Mouse (Mus musculus) natural killer cell, adult 2 months (primary cell): Measurements from ENCODE around the gene Mapkap1.

Experiments used
- DNase-seq, 2 experiments: peaks; one replicate each; pipeline ENCODE4 v3.0.0; 2022; ENCODE audit warnings: low spot score in 2 of 2

Mapkap1 gene

DNA sequence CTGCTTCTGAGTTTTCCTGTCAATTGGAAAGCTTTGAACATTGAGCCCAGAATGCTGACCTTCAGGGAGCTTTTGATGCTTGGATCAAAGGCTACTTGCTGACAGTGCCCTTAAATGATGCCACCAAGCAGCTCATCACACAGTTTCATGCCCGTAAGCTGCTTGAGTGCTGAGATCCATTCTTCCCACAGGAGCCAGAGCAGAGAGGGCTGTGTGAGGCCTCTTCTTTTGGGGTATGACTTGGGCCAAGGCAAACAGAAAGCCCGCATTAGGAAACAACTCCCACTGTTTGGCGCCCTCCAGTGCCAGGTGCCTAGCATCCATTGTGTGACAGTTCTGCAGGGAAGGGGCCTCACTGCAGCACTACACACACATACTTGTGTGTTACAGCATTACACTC lies 123.5 kb downstream of the Mapkap1 start:
- DNase-seq: no peak

DNA sequence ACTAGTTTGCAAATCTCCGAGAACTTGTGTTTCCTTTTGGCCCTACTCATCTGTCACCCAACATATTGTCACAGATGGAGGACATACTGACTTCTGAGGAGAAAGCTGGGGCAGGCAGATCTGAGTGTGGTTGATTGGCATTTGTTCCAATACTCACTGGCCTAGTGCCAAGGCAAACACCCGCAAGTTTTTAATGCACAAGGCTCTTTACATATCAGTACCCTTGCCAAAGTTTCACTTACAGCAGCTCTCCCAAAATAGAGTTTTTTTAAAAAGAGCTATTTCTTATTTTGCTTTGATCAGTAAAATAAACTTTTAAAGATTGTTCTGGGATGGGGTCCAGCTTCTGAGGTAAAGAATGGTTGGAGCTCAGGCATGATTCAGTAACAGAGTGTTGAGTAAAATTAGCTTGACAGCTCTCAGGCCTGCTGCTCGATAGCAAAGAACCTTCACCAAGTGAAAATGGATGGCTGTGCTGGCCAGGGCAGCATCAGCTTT lies 125.3 kb downstream of the Mapkap1 start:
- DNase-seq: no peak

DNA sequence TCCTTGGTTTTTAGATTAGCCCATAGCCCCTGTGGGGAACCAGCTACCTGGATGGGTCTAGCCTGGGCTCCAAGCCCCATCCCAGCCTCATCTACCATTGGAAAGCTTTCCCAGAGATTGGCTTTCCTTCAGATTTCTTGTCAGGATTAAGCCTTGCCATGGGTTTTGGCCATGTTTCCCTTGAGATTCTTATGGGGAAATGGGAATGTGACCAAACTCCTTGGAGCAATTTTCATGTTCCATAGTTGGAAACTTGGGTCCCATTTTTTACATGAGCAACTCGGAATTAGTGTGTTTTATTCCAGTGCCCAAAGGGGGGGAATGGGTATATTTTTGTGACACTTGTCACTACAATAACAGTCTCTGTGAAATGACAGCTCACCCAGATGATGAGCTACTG lies 125.8 kb downstream of the Mapkap1 start:
- no peak for DNase-seq

DNA sequence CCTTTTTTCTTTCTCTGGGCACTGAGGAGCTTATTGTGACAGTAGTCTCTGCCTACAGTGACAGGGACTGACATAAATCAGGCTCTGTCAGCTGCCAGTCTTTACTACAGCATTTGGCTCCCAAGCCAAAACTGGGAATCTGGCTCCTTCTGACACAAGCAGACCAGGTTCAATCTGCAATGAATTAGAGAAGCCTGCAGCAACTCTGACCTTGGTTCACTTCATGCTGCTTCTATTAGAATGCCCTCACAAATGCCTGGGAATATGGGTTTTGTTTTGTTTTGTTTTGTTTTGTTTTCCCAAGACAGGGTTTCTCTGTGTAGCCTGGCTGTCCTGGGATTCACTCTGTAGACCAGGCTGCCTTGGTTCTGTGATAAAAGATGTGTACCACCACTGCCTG lies 126.7 kb downstream of the Mapkap1 start:
- DNase-seq: no peak

DNA sequence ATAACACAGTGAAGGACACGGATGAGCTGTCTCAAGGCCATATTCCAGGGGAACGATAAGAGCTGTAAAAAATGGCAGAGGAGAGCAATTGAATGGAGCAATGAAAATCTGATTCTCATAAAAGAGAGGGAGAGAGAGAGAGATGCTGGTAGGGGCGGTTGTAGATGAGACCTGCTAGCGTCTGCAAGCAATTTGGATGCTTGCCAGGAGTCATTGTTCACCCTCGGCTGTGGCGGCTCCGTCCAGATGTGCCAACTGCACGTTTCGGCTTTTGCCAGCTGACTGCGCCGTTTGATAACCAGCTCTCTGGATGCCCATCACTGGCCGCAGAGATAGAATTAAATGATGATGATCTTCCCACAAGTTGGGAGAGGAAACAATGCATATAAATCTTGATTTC lies 128.4 kb downstream of the Mapkap1 start:
- DNase-seq: no peak

DNA sequence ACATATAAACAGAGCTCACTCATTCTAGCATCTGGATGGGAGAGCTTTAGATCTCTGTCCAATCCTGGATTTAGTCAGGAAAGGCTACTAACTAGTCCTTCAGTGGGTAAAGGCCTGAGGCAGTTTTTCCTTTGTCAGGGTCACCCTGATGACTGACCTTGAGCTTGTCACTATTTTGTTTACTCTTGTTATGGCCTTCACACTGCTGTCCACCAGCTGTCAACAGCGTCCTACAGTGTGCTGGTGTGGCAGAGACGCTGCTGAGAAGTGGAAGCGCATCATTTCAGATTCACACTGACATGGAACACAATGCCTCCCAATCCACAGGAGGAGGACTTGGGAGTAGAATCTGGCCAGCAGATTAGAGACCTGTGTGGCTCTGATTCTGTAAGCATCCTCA lies 130.8 kb downstream of the Mapkap1 start:
- DNase-seq: no peak

DNA sequence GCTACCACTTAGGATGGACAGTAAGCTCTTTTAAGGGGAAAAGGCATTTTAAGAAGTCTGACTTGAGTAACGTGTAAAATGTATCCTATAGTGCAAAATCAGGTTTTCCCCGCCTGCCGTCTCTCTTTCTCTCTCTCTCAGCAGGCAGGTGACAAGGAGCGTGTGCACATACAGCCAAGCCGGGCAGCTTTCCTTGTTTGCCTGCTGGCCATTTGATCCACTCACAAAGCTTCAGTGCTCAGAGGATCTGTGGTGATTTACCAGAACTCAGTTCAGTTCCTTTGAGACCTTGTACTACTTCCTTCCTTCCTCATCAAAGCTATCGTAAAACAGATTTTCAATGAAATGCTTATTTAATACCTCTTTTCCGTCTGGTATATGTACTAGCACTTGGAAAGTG lies 137.0 kb downstream of the Mapkap1 start:
- no peak for DNase-seq

DNA sequence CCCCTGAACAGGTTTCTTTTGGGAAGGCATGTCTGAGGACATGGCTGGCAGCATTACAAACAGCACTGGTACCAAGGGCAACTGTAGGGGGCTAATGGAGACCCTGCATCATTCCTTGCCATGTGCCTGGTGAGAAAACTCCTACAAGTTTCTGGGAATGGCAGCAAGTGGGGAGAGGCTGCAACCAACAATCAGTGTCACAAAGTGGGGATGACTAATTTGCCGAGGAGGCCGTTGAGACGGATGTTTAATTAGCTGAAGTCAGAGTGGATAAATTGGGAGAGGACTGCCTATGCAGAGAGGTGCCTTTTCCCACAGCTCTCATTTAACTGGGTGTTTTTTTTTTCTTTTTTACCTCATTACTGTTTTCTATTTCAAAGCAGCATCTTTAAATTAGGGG lies 137.4 kb downstream of the Mapkap1 start:
- DNase-seq: no peak

DNA sequence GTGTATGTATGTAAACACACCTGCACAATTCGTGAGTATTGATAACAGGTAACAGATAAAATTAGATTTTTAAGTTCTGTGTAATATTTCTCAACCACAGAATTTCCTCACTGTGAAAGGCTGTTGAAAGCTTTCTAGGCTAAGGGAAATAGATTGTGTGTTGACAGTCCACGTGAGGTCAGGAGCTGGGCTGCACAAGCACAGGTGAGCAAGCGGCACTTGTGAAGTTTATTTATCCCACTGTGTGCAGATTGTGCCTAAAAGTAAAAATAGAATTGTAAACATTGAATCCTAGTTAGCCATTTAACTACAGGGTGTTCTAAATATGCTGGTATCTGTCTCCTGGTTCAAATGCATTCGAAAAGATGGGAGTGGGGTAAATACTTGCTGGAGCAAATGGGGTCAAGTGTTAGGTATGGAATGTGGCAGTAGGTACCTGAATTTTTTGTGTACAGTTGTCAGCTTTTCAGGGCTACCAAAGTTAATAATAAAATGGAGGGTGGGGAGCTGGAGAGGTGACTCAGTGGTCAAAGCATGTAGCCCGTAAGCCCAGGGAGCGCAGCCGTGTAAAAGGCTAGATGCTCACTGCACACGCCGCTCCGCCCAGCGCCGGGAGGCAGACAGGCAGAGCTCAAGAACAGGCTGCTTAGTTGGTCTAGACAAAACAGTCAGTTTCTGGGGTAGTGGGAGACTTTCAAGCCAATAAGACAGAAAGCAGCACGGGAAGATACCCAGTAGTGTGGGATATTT lies 138.2 kb downstream of the Mapkap1 start:
- no peak for DNase-seq

DNA sequence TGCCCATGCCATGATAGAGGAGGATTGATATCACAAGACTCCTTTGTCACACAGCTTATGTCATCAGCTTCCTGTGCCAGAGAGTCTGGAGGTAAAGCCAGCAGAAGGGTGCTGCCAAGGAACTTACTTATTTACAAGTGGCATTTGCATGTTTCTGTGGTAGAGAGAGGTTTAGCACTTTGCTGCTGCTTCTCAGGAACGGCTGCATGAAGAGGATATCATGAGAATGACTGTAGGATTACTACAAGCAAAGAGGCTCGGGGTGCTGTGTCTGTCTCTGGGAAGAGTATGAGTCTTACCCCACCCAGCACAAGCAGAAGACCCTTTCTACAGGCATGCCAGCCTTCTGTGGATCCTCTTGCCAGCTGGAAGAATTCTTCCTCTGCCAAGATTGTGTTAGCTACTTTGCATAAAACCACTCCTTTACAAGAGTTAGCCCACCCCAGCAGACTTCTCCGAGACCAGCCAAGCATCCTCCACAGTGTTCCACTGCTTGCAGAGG lies 139.7 kb downstream of the Mapkap1 start:
- no peak for DNase-seq

DNA sequence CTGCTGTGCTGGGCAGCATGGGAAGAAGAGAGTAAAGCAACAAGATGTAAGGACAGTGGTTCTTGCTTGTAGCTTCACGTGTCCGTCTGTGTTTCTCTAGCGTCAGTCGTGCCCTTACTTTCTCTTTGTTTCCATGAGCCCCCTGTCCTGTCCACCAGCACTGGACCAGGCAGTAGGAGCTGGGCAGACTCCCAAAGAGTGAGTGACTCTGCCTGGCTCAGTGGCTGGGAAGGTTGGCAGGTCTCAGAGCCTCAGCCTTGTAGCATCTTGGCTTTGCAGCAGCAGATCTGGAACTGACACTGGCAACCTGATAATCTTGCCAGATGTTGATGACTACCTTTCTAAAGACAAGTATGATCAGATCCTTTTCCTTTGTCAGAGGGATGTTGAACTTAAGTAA lies 140.9 kb downstream of the Mapkap1 start:
- no peak for DNase-seq

DNA sequence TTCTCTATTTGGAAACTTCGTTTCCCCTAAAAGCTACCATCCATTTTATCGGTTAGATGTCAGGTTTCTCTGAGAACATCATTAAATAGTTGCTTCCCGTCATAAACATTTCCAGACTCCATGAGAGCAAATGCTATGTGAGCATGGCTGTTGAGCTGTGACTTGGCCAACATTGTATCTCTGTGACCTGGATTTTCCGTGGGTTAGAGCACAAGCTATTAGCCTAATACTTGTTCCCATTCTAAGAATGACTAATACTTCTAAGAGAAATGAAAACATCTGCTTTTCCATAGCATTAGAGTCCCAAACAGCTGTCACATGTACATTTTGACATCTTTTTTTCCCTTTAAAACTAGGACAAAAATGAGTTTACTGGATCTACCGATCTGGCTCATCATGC lies 142.4 kb downstream of the Mapkap1 start:
- no peak for DNase-seq

DNA sequence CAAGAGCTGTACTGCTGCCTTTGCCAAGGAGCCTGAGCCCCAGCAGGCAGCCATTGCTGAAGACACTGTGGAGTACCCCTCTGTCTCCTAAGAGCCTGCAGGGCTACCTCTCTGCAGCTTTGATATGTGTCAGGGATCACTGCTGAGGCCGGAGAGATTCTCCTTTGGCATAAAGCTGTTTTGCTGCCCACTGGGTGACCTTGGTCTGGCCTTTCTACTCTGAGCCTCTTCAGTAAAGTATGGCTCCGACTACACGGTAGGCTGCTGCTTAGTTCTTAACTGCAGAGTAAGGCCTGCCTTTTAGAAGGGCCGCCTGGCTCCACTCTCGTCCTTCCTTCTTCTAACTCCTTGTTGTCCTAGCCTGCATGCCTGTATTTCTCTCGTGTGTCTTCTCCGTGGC lies 142.9 kb downstream of the Mapkap1 start:
- no peak for DNase-seq

DNA sequence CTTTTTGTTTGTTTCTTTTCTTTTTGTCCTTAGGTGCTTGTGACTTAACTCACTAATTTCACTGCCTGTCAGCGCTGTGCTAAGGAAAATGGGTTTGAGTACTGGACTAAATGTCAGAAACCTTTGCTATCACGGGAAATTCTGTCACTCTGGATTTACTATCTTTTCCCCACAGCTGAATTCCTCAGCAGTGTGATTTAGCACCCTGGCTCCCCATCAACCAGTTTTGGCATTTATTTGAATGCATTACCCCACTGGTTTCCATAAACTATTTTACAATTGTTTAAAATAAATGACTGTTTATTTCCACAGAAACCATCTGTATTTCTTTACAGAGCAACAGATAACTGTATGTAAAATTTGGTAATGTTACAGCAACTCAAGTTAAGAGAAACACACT lies 146.2 kb downstream of the Mapkap1 start:
- DNase-seq: no peak

DNA sequence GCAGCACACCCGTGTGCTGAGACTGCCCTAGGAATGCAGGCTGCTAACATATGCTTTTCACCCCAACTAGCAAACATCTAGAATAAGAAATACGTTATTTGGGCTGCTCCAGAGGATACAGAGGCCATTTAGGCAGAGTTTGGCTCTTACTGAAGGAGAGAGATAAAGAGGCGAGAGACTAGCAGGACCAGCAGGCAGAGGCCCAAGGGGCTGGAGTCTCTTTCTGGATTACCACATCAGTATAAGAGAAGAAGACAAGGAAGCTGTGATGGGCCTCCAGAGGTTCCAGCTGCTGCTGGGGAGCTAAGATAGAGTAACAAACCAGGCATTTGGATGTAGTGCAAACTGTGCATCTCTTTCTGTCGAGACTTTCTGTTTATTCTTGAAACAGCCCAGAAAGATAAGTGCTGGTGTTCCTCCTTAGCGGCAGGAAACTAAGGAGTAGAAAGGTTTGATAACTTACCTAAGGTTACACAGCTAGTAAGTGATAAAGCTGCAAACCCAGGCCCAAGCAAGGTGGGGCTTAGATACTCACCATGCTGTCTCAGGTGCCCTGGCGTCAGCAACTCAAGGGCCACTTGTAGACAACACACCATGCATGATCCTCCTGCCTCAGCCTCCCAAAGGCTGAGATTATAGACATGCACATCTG lies 147.1 kb downstream of the Mapkap1 start:
- DNase-seq: no peak

DNA sequence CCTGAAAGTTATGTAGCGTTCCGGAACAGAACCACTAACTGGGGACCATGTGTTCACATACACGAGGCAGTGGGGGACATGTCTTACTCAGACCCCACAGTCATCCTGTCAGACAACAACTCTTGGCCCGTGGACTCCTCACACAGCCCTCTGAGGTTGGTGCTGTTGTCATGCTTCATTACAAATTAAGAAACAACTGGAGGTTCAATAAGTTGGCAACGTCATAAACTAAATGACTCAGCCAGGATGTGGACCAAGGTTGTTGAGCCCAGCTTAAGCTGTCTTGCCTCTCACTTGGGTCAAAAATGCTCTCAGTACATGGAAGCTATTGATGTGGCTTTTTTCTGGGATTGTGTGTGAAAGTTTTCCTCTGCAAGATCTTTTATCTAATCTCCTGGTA lies 153.6 kb downstream of the Mapkap1 start:
- no peak for DNase-seq

DNA sequence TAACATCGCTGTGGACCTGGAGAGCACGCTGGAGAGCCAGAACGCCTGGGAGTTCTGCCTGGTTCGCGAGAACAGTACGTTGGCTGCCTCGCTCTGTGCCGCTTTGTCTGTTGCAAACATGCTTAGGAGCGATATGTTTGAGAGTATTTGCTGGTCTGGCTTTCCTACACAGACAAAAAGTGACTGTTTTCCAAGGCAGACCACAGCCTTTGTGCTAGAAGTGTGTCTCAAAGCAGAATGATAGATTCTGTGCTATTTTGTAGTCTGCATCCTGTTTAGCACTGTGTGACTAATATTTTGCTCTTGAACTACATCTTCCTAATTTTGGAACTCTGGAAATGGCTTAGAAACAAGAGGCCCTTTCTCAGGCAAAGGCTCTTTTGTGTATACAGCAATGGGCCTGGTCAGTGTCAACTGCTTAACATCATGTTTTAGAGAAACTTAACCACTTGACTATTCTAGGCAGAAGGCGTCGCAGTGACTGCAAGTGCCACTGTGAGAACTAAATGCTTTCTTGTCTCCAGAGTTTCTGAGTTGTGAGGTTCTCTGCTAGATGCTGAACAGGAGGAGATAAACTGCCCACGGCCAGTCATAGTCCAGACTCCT lies 156.6 kb downstream of the Mapkap1 start:
- DNase-seq: no peak

DNA sequence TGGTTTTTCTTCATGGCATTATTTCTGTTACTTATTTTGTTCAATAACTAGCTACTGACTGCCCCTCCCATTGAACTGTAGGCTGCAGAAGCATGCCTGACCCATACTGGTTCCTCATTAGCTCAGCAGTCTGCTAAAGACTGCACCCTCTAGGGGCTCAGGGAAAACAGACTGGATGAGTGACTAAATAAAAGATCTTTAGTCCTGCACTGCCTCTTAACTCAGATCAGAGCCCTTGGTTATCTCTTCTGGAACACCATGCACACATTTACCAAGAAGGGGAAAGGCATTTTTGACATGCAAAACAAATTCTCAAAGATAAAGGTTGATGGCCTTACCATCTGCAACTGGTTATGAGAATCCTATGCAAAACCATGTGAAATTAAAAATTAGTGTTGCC lies 157.3 kb downstream of the Mapkap1 start:
- no peak for DNase-seq

DNA sequence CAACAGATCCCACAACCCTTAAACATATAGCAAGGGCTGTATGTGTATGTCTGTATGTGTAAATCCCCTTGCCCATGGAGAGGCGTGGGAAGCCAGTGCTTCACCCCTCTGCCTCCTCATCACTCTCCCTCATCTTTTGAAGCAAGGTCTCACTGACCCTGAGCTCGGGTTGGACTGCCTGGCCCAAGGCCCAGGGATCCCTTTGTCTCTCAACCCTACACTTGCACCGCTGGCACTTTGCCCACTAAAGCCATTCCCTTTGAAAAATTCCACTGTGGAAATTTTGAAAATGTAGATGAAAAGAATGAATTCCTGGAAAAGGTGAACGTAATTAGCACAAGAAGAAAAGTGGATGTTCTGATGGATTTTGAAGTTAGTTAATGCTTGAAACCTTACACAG lies 159.6 kb downstream of the Mapkap1 start:
- no peak for DNase-seq

DNA sequence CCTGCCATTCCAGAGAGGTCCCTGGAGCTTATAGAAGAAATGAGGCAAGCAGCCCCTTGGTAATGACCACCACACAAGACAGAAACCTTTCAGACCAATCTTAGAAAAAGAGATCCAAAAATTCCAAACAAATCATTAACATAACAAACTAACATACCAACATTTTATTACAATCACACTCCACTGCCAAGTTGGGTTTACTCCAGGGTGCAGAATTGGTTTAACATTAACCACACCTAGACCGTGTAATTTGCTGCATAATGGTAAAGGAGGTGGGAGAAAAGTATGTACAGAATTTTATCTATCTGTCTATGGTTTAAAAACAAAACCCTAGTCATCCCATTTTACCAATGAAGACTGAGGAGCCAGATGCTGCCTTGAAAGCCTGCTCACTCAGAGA lies 160.0 kb downstream of the Mapkap1 start:
- DNase-seq: no peak

DNA sequence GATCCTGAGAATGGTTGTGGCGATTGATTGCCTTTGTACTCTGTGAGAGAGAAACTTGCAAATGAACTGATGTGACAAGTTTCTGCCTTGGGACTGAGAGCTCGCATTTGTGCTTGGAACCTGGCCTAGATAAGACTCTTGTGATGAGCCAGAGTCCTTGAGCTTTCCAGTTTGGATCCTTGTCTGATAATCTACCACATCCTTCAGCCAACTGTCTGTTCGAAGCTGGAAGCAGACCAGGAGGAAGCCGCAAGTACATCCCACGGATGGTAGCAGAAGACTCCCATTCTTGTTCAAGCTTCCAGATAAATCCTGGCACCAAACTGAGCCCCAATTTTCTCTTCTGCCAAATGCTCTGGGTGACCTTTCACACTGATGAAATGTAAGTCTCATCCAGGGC lies 162.6 kb downstream of the Mapkap1 start:
- DNase-seq: no peak

DNA sequence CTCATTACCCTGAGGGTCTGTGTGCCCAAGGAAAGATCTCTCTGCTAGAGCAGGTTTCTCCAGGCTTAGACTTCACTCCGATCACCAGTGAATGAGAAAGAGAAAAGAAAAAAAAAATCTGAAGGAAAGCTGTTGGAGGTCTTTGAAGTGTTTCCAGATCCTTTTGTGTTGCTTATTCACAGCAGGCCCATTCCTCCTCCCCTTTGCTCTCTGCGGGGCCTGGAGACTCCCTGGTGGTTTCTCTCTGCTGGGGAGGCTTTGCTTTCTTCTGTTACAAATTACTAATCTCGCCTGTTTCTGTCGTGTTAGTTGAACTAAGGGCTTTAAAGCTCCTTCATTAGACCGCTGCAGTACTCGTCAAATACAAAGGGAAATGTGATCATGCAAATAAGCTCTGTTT lies 163.8 kb downstream of the Mapkap1 start:
- DNase-seq: no peak

DNA sequence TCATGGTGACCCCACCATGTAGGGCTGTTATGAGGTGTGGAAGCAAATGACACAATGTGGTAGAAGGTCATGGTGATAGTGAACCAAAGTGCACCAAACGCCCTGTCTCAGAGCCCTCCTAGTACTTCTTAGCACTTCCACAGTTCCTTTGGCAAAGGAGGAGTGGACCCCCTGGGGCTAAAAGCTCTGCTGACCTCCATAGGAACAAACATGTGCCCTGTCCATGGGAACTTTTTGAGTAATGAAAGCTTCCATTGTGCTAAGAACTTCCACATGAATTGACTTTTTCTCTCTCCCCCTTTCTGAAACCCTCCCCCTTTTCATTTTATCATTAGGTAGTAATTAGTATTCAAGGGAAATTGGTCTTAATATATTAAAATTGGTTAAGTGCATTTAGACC lies 164.5 kb downstream of the Mapkap1 start:
- no peak for DNase-seq
